Mouse (Mus musculus) lung, adult 2 months (tissue): ENCODE results near the gene Gpd1l. TPM values are rescaled to one million over a fixed set of nuclear protein-coding genes. Genes with fewer than 3 reads are reported as not detected.

Experiments
- DNase-seq: peaks from one replicate; pipeline ENCODE4 v3.0.0; 2022
- H3K4me1 ChIP-seq: fragments of 200-500 bp; 2 replicates; pipeline ENCODE4 v1.6.1; 2011; ENCODE audit warnings: low read length; ENCODE audit not compliant: control insufficient read depth, insufficient read depth
- H3K4me3 ChIP-seq: fragments of 200-500 bp; replicated peaks from 2 replicates; pipeline ENCODE3; 2011; ENCODE audit warnings: low read depth, mild to moderate bottlenecking, control low read depth, low read length; ENCODE audit errors: extremely low read depth
- CTCF ChIP-seq: fragments of 200-500 bp; IDR thresholded peaks from 2 replicates; pipeline ENCODE4 v1.5.1; 2011; ENCODE audit warnings: mild to moderate bottlenecking, low read length, control low read depth; ENCODE audit not compliant: insufficient read depth
- POLR2A ChIP-seq: fragments of 200-500 bp; IDR thresholded peaks from 2 replicates; pipeline ENCODE4 v1.6.1; 2011; ENCODE audit warnings: low read depth, mild to moderate bottlenecking, control low read depth, low read length, borderline replicate concordance; ENCODE audit errors: extremely low read depth
- WGBS: fragments of 180-500 bp; shearing (Covaris S2); methylation state at CpG from one replicate; pipeline ENCODE4 v1.1.7; 2018; 5-methylcytosine and 5-hydroxymethylcytosine counted together
- polyA plus RNA-seq: library from polyadenylated mRNA; depleted of rRNA; stranded (reverse); fragments of >200 nt; gene quantifications from 2 replicates; pipeline ENCODE4 v1.2.3, GENCODE M21; 2012

Gpd1l gene
- polyA plus RNA-seq, 1 experiment: 27.3 TPM

GRCm38 (mm10) chr9:114955340-114955739 is 21.6 kb upstream of the Gpd1l start:
- 91% methylated on average over 11 of the region's 11 CpGs for WGBS

GRCm38 (mm10) chr9:114952866-114953265 is 19.1 kb upstream of the Gpd1l start:
- H3K4me1 ChIP-seq: no peaks in the 10 kb centered on the region
- H3K4me3 ChIP-seq: no peak overlapping the region
- 39% methylated on average over 1 of the region's 1 CpGs for WGBS
- TF ChIP-seq CTCF: no peak
- TF ChIP-seq POLR2A: no peak
- no peak for DNase-seq

More at GRCm38 (mm10) chr9:114955340-114955739, 21.6 kb upstream of the Gpd1l start:
- TF ChIP-seq CTCF: no peak
- no peak for TF ChIP-seq POLR2A
- Histone ChIP-seq H3K4me3 (no peak overlapping the region), H3K4me1 (no peaks in the 10 kb centered on the region)
- no peak for DNase-seq

GRCm38 (mm10) chr9:114948395-114948794 is 14.6 kb upstream of the Gpd1l start:
- H3K4me1 ChIP-seq: no peaks in the 10 kb centered on the region
- 30% methylated on average over 5 of the region's 5 CpGs for WGBS
- no peak overlapping the region for H3K4me3 ChIP-seq
- TF ChIP-seq POLR2A (no peak), CTCF (no peak)
- no peak for DNase-seq

GRCm38 (mm10) chr9:114945576-114945975 is 11.8 kb upstream of the Gpd1l start:
- TF ChIP-seq CTCF (no peak), POLR2A (no peak)
- Histone ChIP-seq H3K4me1 (no peaks in the 10 kb centered on the region), H3K4me3 (no peak overlapping the region)
- WGBS: 88% methylated on average over 6 of the region's 6 CpGs
- DNase-seq: no peak

- TF ChIP-seq POLR2A (no peak), CTCF (no peak)
- no peak for DNase-seq
- H3K4me1 ChIP-seq: no peaks in the 10 kb centered on the region
- no peak overlapping the region for H3K4me3 ChIP-seq
- 78% methylated on average over 3 of the region's 3 CpGs for WGBS
Observed at GRCm38 (mm10) chr9:114944642-114945041, 10.9 kb upstream of the Gpd1l start.

GRCm38 (mm10) chr9:114936687-114937086 is 2.9 kb upstream of the Gpd1l start:
- no peak for DNase-seq
- 77% methylated on average over 2 of the region's 2 CpGs for WGBS
- H3K4me3 ChIP-seq: no peak overlapping the region
- TF ChIP-seq CTCF (no peak), POLR2A (no peak)
- H3K4me1 ChIP-seq: 0 out of 2 replicates have a peak, but pooled peaks cover 3% of the 10 kb centered on the region

- Histone ChIP-seq H3K4me1 (0 out of 2 replicates have a peak, but pooled peaks cover 3% of the 10 kb centered on the region), H3K4me3 (no peak overlapping the region)
- DNase-seq: no peak
- TF ChIP-seq CTCF (no peak), POLR2A (no peak)
- 91% methylated on average over 4 of the region's 4 CpGs for WGBS
Observed at GRCm38 (mm10) chr9:114935321-114935720, 1.5 kb upstream of the Gpd1l start.

- TF ChIP-seq POLR2A: no peak
- no peak for TF ChIP-seq CTCF
Observed at GRCm38 (mm10) chr9:114934231-114934630, 444 bp upstream of the Gpd1l start.

GRCm38 (mm10) chr9:114933037-114933722 is 607 bp downstream of the Gpd1l start:
- DNase-seq: no peak
- 1% methylated on average over 50 of the region's 50 CpGs for WGBS
- Histone ChIP-seq H3K4me3 (peak overlapping the region; percentile 100), H3K4me1 (0 out of 2 replicates have a peak, but pooled peaks cover 3% of the 10 kb centered on the region)
- TF ChIP-seq CTCF (no peak), POLR2A (no peak)

More at GRCm38 (mm10) chr9:114934231-114934630, 444 bp upstream of the Gpd1l start:
- Histone ChIP-seq H3K4me1 (0 out of 2 replicates have a peak, but pooled peaks cover 3% of the 10 kb centered on the region), H3K4me3 (peak overlapping the region; percentile 100)
- DNase-seq: no peak
- 57% methylated on average over 11 of the region's 11 CpGs for WGBS

- peak overlapping the region; percentile 100 for H3K4me3 ChIP-seq
- 18% methylated on average over 13 of the region's 13 CpGs for WGBS
- DNase-seq: no peak
- 0 out of 2 replicates have a peak, but pooled peaks cover 3% of the 10 kb centered on the region for H3K4me1 ChIP-seq
- TF ChIP-seq POLR2A: no peak
- no peak for TF ChIP-seq CTCF
Observed at GRCm38 (mm10) chr9:114932607-114933006, 1.2 kb downstream of the Gpd1l start.
